In the genomic region with DNA sequence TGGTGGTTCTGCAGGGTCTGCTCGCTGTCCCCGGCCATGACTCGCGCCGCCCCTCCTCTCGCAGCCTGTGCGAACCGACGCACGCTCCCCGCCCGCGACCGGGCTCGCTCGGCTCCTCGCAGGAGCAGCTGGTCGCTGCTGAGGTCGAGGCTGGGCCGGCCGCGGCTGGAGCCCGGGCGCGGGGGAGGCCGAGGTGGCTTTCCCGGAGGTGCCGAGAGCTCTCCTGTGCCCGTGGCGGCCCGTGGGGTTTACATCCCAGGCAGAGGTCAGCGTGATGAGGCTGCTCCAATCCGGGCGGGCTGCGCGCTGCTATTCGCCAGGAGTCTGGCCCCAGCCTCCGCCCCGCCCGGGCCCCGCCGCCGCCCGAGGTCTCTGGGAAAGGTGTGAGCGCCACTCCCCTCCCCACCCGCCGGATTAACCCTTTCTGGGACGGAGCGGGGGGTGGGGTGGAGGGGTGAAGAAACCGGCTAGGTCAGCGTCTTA, we compare ENCODE assay signal across 8 mouse cellular contexts. TPM values are rescaled to one million over a fixed set of nuclear protein-coding genes. Genes with fewer than 3 reads are reported as not detected.
DNase-seq lines count a peak whose midpoint lies in the region; ATAC-seq and TF ChIP-seq lines count a peak whose summit lies in the region.

No protein-coding gene starts in this region.

- peak overlapping the region; percentile 86 for H3K4me2 ChIP-seq in hindbrain, embryonic 15.5 days

- WGBS in hindbrain, embryonic 15.5 days = under 1% methylated on average over 48 of the region's 51 CpGs

- CTCF ChIA-PET in Patski (lab: Charles Lee) = interaction anchor here (0.9 kb wide), 1 partner anchor 13 kb away, joined by 3 read pairs; no protein-coding TSS in a partner anchor

- peak overlapping the region; percentile 97 for H3K27ac ChIP-seq in hindbrain, embryonic 15.5 days (replicated peaks)

- H3K36me3 ChIP-seq in hindbrain, embryonic 15.5 days = no peaks in the 10 kb centered on the region
- H3K36me3 ChIP-seq in megakaryocyte, embryonic 14.5 days (replicated peaks; ENCODE audit: low read length) = peaks cover 8% of the 10 kb centered on the region

- peak; percentile 93 for ATAC-seq in Patski
- peak; percentile 91 for ATAC-seq in hindbrain, embryonic 15.5 days (ENCODE audit: low FRiP score, low read depth)

- TF ChIP-seq CTCF in Patski (IDR thresholded peaks at IDR 0.05) = no peak

- no peaks in the 10 kb centered on the region for H3K27me3 ChIP-seq in Patski
- H3K27me3 ChIP-seq in hindbrain, embryonic 15.5 days = no peaks in the 10 kb centered on the region
- no peaks in the 10 kb centered on the region for H3K27me3 ChIP-seq in megakaryocyte, embryonic 14.5 days (replicated peaks)

- in situ Hi-C loops in Patski (cut with MboI; ENCODE audit: low pct_unique_long_range_greater_than_20kb) = no loop called here

- peak overlapping the region; percentile 90 for H3K4me3 ChIP-seq in hindbrain, embryonic 15.5 days
- H3K4me3 ChIP-seq in megakaryocyte, embryonic 14.5 days (replicated peaks) = peak overlapping the region; percentile 98

- H3K9me3 ChIP-seq in hindbrain, embryonic 15.5 days = no peaks in the 10 kb centered on the region
- H3K9me3 ChIP-seq in megakaryocyte, embryonic 14.5 days = no peaks in the 10 kb centered on the region

- DNase-seq in Patski (ENCODE audit: low read depth, low spot score) = no peak
- DNase-seq in cerebellum, postnatal 25 days = peak; percentile 97
- DNase-seq in frontal cortex, postnatal 36 days (ENCODE audit: low spot score in 2 of 2) = peak; percentile 79 to 84
- DNase-seq in left cerebral cortex, adult 8-10 months (ENCODE audit: low spot score in 2 of 2) = peak; percentile 58 to 79
- peak; percentile 73 to 75 for DNase-seq in right cerebral cortex, adult 2 months (ENCODE audit: low spot score in 2 of 2)
- peak; percentile 91 for DNase-seq in urinary bladder, postnatal 14 days (ENCODE audit: low spot score)

- POLR2A ChIA-PET in Patski (lab: Charles Lee) = interaction anchor here (1.4 kb wide), 1 partner anchor 64 kb away, joined by 7 read pairs; no protein-coding TSS in a partner anchor

- H3K9ac ChIP-seq in hindbrain, embryonic 15.5 days = peak overlapping the region; percentile 88

- H3K4me1 ChIP-seq in hindbrain, embryonic 15.5 days (replicated peaks) = peaks cover 30% of the 10 kb centered on the region
- peaks cover 77% of the 10 kb centered on the region for H3K4me1 ChIP-seq in megakaryocyte, embryonic 14.5 days

RNA-seq across cellular contexts. Expression of gene Uck2, which starts 0.2 kb away (rescaled TPM):
- polyA plus RNA-seq in Patski (2021) = 66.4 TPM
- polyA plus RNA-seq in hindbrain, embryonic 15.5 days (2015; fragmentation: Nextera tagmentation; extraction: Ambion mirVana) = 52.5 and 53.2 TPM in 2 replicates
- total RNA-seq in left cerebral cortex, adult 8-10 months (2022) = 10 to 100 TPM; 25.8 to 33.4 (median 29.2) TPM
- polyA plus RNA-seq in megakaryocyte, embryonic 14.5 days (2012; ENCODE audit: insufficient read depth, low replicate concordance) = 367 and 525 TPM in 2 replicates

RNA-seq across cellular contexts. Expression of gene Tmco1, which starts 23.3 kb away (rescaled TPM):
- polyA plus RNA-seq in Patski (2021) = 153 TPM
- polyA plus RNA-seq in hindbrain, embryonic 15.5 days (2015; fragmentation: Nextera tagmentation; extraction: Ambion mirVana) = 68.3 and 69.8 TPM in 2 replicates
- total RNA-seq in left cerebral cortex, adult 8-10 months (2022) = 10 to 100 TPM; 50.9 to 56.1 (median 53.0) TPM
- polyA plus RNA-seq in megakaryocyte, embryonic 14.5 days (2012; ENCODE audit: insufficient read depth, low replicate concordance) = 15.5 and 56.2 TPM in 2 replicates
